Mouse (Mus musculus) right cerebral cortex, postnatal 4 days (tissue): ENCODE results near the gene Tcte2.
"Not testable (repeated sequence)": the region's sequence is repeated elsewhere in the genome, so short reads cannot be mapped to it uniquely, and the experiment has no call there.

ENCODE experiments used
- DNase-seq: peaks from one replicate; pipeline ENCODE4 v3.0.0-alpha.2; 2022

Gene Tcte2

GRCm38 (mm10) chr17:13761179-13761913 is at the start of gene Tcte2:
Gene Tcte2, minus strand, starts transcription at chr17:13761825.
- peak; percentile 60 for DNase-seq

GRCm38 (mm10) chr17:13806016-13806415 is 44.4 kb upstream of the Tcte2 start:
- no peak for DNase-seq

GRCm38 (mm10) chr17:13802836-13803408 is 41.3 kb upstream of the Tcte2 start:
- DNase-seq, result no peak

- DNase-seq, result no peak
These were observed 36.1 kb upstream of the Tcte2 start for GRCm38 (mm10) chr17:13797691-13798090.

- DNase-seq, result not testable (repeated sequence)
These were observed 28.4 kb upstream of the Tcte2 start for GRCm38 (mm10) chr17:13790033-13790432.

GRCm38 (mm10) chr17:13783469-13783868 is 21.8 kb upstream of the Tcte2 start:
- DNase-seq, result no peak

- no peak for DNase-seq
These were observed 20.3 kb upstream of the Tcte2 start for GRCm38 (mm10) chr17:13781948-13782347.

GRCm38 (mm10) chr17:13778865-13779264 is 17.2 kb upstream of the Tcte2 start:
- no peak for DNase-seq

GRCm38 (mm10) chr17:13777676-13778075 is 16.1 kb upstream of the Tcte2 start:
- no peak for DNase-seq

GRCm38 (mm10) chr17:13769256-13769655 is 7.6 kb upstream of the Tcte2 start:
- DNase-seq, result peak; percentile 44

GRCm38 (mm10) chr17:13768531-13768930 is 6.9 kb upstream of the Tcte2 start:
- no peak for DNase-seq

- DNase-seq, result not testable (repeated sequence)
These were observed 3.3 kb upstream of the Tcte2 start for GRCm38 (mm10) chr17:13764911-13765310.

- DNase-seq, result no peak
These were observed 2.2 kb upstream of the Tcte2 start for GRCm38 (mm10) chr17:13763819-13764218.

GRCm38 (mm10) chr17:13760675-13761178 is 898 bp downstream of the Tcte2 start:
- peak; percentile 46 for DNase-seq

GRCm38 (mm10) chr17:13759853-13760627 is 1.6 kb downstream of the Tcte2 start, which contains the start of gene Afdn:
Gene Afdn, plus strand, starts transcription at chr17:13760539.
- DNase-seq, result peak; percentile 85

GRCm38 (mm10) chr17:13759156-13759852 is 2.3 kb downstream of the Tcte2 start:
- DNase-seq, result peak; percentile 56

GRCm38 (mm10) chr17:13758586-13758985 is 3.0 kb downstream of the Tcte2 start:
- DNase-seq, result no peak

GRCm38 (mm10) chr17:13754940-13755339 is 6.7 kb downstream of the Tcte2 start:
- no peak for DNase-seq

GRCm38 (mm10) chr17:13753918-13754317 is 7.7 kb downstream of the Tcte2 start:
- DNase-seq, result no peak

GRCm38 (mm10) chr17:13749027-13749426 is 12.6 kb downstream of the Tcte2 start:
- no peak for DNase-seq

- no peak for DNase-seq
These were observed 13.9 kb downstream of the Tcte2 start for GRCm38 (mm10) chr17:13747681-13748080.

- no peak for DNase-seq
These were observed 15.3 kb downstream of the Tcte2 start for GRCm38 (mm10) chr17:13746330-13746729.

GRCm38 (mm10) chr17:13745373-13745772 is 16.3 kb downstream of the Tcte2 start:
- DNase-seq, result no peak
